Mouse (Mus musculus) bone marrow macrophage, adult 2 months (primary cell): ENCODE measurements around the gene Taz. TPM values are rescaled to one million over a fixed set of nuclear protein-coding genes. Genes with fewer than 3 reads are reported as not detected.

ENCODE experiments used
- H3K27ac ChIP-seq: 2 replicates; pipeline ENCODE4 v1.5.1; 2012; ENCODE audit warnings: low read depth, low read length; ENCODE audit not compliant: insufficient read depth
- H3K4me1 ChIP-seq: 2 replicates; pipeline ENCODE4 v1.6.1; 2012; ENCODE audit warnings: low read length; ENCODE audit not compliant: control insufficient read depth, insufficient read depth
- H3K4me3 ChIP-seq: 2 replicates; pipeline ENCODE4 v1.5.1; 2012; ENCODE audit warnings: mild to moderate bottlenecking, low read length, moderate library complexity; ENCODE audit not compliant: insufficient read depth
- CTCF ChIP-seq: IDR thresholded peaks from 2 replicates; pipeline ENCODE4 v1.5.1; 2012; ENCODE audit warnings: low read depth, mild to moderate bottlenecking, low read length, moderate library complexity
- POLR2A ChIP-seq: IDR thresholded peaks from 2 replicates; pipeline ENCODE4 v1.6.1; 2012; ENCODE audit warnings: mild to moderate bottlenecking, low read depth, low read length, borderline replicate concordance
- polyA plus RNA-seq: library from polyadenylated mRNA; stranded (reverse); fragments of >200 nt; gene quantifications from 2 replicates; pipeline ENCODE4 v1.2.4, GENCODE M21; 2012; ENCODE audit not compliant: missing spikeins, insufficient read depth, insufficient read length

Gene Taz
- polyA plus RNA-seq, 1 experiment, result 74.6 TPM

DNA sequence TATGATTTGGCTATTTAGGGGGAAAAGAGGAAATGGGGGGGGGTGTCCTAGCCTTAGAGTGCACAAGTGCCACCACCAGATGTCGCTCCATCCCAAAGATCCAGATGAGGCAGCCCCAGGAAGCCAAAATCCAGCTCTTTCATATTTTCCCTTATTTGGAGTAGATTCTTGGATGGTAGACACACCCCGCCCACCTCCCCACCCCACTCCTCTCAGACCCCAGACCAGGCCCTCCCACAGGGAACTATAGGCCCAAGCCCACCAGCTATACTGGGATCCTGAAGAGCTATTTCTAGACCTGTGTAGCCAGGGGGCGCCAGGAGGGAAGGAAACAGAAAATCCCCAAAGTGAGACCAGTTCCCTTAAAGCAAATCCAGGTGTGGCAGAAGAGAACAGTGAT, 33.1 kb upstream of the Taz start:
- Histone ChIP-seq H3K27ac (no peak overlapping the region), H3K4me3 (peak overlapping the region; percentile 63), H3K4me1 (peaks cover 13% of the 10 kb centered on the region)
- TF ChIP-seq POLR2A (no peak), CTCF (peak; percentile 36; the same call in 1 of the 2 replicates)

GRCm38 (mm10) chrX:74249615-74250014, 32.1 kb upstream of the Taz start, which contains the start of gene Flna:
Gene Flna, minus strand, starts transcription at chrX:74249820.
- TF ChIP-seq POLR2A, result no peak
- TF ChIP-seq CTCF, result no peak
- peak within 1 kb of the TSS; percentile 29 for H3K27ac ChIP-seq

DNA sequence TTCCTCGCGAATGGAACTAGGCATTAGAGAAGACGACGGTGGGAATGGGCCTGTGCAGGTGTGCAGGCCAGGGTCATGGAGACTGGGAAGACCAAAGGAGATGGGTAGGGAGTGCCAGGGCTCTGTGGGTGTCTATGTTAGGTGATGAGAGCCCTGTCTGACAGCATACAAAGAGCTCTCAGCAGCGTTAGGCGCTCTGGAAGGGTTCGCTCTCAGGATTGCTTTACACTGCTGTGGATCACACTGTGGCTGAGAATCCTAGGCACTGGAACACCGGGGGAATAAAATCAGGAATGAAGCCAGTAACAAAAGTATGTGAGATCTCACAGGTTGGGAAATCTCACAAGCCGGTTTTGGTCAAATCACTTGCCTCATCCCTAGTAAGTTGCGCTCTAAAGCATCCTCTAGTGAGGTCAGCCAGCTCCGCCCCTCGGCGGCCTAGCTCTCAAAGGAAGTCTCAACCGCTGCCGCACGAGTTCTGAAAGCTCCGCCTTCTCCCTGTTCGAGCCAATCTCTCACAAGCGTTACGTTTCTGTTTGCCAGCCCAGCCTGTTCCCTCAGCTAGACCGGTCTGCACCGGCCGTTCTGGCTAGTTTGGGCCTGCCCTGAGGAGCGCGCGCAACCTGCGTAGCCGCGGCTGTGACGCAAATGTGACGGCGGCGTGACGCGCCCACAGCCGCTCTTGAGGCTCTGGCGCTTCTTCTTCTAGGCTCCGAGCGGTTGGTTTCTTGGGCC, 27.4 kb upstream of the Taz start, which contains the start of gene Emd:
Gene Emd (plus strand): TSS at position 535 of the 735 bp plus-strand sequence.
- Histone ChIP-seq H3K4me1 (peaks cover 4% of the 10 kb centered on the region), H3K27ac (peak within 1 kb of the TSS; percentile 63), H3K4me3 (peak within 1 kb of the TSS; percentile 74)
- no peak for TF ChIP-seq CTCF
- TF ChIP-seq POLR2A, result no peak

More at GRCm38 (mm10) chrX:74249615-74250014, 32.1 kb upstream of the Taz start, which contains the start of gene Flna:
- H3K4me3 ChIP-seq, result peak within 1 kb of the TSS; percentile 63
- H3K4me1 ChIP-seq, result peaks cover 10% of the 10 kb centered on the region

DNA sequence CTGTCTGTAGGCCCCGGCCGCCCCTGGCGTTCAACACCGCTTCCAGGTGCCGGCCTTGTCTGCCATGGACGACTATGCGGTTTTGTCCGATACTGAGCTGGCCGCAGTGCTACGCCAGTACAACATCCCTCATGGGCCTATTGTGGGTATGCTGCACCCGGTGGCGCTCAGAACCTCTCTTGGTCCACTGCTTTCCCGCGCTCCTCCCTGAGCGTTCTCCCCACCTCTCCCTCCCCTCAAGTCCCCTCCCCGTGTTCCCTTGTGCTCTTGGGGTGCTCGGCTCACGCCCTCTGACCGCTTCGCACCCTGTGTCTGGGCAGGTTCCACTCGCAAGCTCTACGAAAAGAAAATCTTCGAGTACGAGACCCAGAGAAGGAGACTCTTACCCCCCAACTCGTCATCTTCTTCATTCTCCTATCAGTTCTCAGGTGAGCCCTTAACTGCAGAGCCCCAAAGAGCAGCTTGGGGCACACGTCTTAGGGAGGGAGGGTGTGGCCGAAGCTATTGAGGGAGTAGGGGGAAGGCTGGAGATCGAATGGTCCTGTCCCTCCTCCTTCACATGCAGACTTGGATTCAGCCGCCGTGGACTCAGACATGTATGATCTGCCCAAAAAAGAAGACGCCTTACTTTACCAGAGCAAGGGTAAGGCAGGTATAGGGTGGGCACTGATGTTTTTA, 26.7 kb upstream of the Taz start:
- no peak for TF ChIP-seq POLR2A
- TF ChIP-seq CTCF, result no peak
- H3K27ac ChIP-seq, result peak overlapping the region; percentile 63
- peaks cover 2% of the 10 kb centered on the region for H3K4me1 ChIP-seq
- H3K4me3 ChIP-seq, result peak overlapping the region; percentile 74

DNA sequence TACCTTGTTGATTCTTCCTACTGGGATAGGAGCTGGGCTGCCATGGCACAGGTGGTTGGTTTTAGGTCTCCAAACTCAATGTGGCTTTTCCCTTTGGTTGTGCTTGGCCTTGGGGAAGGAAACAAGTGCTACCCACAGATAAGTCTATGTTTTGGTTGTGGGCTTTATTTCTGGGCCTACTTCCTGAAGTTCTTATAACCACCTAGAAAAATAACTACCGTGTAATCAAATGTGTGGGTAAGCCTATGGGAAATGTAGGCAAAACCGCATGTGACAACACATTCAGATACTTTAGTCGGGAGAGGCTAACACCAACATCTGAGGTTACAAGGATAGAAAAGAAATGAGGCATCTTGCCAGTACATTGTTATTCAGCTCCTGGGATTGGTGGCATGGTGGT, 24.0 kb upstream of the Taz start:
- Histone ChIP-seq H3K27ac (no peak overlapping the region), H3K4me3 (no peak overlapping the region), H3K4me1 (no peaks in the 10 kb centered on the region; the same call in 1 of the 2 replicates)
- TF ChIP-seq CTCF, result no peak

GRCm38 (mm10) chrX:74269736-74270061, 12.0 kb upstream of the Taz start:
- Histone ChIP-seq H3K4me1 (peaks cover 5% of the 10 kb centered on the region), H3K27ac (peak overlapping the region; percentile 86), H3K4me3 (peak overlapping the region; percentile 48)
- TF ChIP-seq CTCF (no peak), POLR2A (no peak)

GRCm38 (mm10) chrX:74270062-74270901, 11.4 kb upstream of the Taz start, which contains the start of gene Rpl10:
Gene Rpl10, plus strand, starts transcription at chrX:74270812.
- H3K27ac ChIP-seq, result peak within 1 kb of the TSS; percentile 96
- peak within 1 kb of the TSS; percentile 90 for H3K4me3 ChIP-seq
- H3K4me1 ChIP-seq, result peaks cover 9% of the 10 kb centered on the region
- TF ChIP-seq CTCF (no peak), POLR2A (no peak)

DNA sequence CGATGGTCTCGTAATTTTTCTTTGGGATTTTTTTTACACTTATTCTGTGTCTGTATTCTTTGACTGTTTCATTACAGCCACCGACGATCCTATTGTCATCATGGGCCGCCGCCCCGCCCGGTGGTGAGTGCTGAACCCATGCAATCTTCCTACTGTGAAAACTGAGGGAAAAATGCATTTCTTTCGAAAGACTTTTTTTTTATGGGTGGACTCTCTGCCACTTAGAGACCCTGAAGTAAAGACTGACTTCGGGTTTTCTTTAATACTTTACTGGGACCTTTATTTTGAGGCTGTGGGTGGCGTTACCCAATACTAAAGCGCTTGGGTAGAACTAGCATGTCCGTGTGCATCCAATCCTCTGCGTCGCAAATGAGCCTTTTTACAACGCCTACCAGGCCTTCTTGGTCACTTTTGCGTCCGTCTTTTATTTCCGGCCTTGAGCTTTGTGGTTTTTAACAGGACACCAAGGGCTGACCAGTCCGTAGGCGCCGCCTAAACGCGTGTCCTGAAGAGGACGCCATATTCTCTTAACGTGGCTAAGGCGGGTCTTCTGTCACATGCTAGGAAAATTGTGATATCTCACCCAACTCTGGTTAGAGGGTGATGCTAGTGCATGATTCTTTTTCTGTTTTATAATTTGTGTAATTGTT, 10.7 kb upstream of the Taz start:
- Histone ChIP-seq H3K27ac (peak overlapping the region; percentile 96), H3K4me3 (peak overlapping the region; percentile 90), H3K4me1 (peaks cover 9% of the 10 kb centered on the region)
- TF ChIP-seq POLR2A (no peak), CTCF (no peak)

GRCm38 (mm10) chrX:74273422-74274322, 8.0 kb upstream of the Taz start:
- H3K4me3 ChIP-seq, result peak overlapping the region; percentile 10
- peaks cover 20% of the 10 kb centered on the region for H3K4me1 ChIP-seq
- TF ChIP-seq POLR2A (no peak), CTCF (no peak)
- H3K27ac ChIP-seq, result peak overlapping the region; percentile 68
